Mouse (Mus musculus) right cerebral cortex, postnatal 14 days (tissue): ENCODE results near the gene Simc1.
"Not testable (repeated sequence)": the region's sequence is repeated elsewhere in the genome, so short reads cannot be mapped to it uniquely, and the experiment has no call there.

ENCODE experiments used
- DNase-seq: peaks from one replicate; pipeline ENCODE4 v3.0.0; 2022

Gene Simc1

GRCm38 (mm10) chr13:54503604-54504521, at the start of gene Simc1:
TSS of gene Simc1 (plus strand) at chr13:54503779.
- DNase-seq = peak; percentile 59

DNA sequence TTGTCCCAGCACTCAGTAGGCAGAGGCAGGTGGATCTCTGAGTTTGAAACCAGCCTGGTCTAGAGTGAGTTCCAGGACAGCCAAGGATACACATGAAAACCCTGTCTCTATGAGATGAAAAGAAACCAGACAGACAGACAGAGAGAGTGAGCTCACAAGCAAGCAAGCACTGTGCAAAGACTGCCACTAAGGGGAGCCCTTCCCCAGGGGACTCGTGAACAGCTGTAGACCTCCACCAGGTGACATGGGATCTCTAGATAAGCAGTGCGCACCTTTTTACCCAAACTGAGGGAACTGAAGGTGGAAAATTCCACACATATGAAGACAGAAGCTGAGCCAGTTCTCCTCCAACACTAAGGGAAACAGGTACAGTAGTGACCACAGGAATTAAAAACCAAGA, 46.5 kb upstream of the Simc1 start:
- peak; percentile 31 for DNase-seq

DNA sequence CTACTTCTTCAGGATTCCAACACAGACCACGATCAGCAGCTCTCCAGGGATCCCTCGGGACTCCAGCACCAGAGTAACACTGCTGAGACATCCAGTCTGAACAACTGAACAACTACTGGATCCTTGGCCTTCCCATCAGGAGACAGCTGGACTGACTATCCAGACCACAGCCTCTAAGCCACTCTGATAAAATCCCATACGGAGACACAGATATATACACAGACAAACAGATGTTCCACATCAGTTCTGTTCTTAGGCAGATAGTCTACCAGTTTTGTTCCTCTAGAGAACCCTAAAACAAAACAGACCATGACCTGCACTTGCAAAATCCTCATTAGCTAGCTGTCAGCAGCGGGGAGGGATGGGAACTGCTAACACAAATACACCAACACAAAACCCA, 44.3 kb upstream of the Simc1 start:
- DNase-seq = no peak

- DNase-seq = peak; percentile 89
Measured at GRCm38 (mm10) chr13:54468098-54469011, 35.2 kb upstream of the Simc1 start, which contains the start of gene Thoc3. TSS of gene Thoc3 (minus strand) at chr13:54468849.

DNA sequence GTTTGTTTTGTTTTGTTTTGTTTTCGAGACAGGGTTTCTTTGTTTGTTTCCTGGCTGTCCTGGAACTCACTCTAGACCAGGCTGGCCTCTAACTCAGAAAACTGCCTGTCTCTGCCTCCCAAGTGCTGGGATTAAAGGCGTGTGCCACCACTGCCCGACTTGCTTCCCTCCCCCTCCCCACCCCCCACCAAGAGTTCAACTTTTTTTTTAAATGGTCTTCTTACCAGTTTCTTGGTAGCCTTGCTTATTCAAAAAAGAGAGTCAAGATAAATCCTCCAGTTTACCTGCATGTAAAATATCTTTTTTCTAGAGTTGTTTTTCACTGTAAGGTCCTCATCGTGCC, 34.6 kb upstream of the Simc1 start:
- DNase-seq = no peak

GRCm38 (mm10) chr13:54471967-54472366, 31.6 kb upstream of the Simc1 start:
- no peak for DNase-seq

DNA sequence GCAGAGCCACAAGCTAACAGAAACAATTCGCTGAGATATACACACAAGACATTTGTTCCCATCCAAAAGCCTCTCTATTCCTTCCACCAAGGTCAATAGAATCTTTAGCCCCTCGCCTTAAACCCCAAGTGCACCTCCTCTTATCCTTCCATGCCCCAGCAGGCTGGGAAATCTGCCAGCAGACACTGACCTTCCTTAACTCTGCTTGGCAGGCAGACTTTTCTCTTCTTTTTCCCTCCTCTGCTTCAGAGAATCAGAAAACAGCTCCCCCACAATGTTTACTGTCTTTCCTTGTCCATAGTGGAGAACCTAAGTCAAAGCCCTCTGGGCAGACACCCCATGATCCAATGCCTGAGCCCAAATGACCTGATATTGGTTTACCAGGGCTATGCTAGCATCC, 28.6 kb upstream of the Simc1 start:
- no peak for DNase-seq

DNA sequence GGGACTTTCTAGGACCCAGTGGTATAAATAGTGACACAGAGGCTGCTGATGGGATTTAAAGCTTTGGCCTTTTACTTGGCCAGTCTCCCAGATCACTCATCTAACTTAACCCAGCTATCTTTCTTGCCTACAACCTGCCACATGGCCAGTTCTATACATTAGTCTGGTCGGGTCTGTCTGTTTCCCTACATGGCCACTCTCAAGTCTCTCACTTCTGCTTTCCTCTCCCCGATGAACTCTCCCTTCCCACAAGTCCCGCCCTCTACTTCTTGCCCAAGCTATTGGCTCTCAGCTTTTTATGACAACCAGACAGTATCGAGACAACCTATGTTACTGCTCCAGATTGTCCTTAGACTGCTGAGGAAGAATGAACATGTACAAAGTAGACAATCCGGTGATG, 27.9 kb upstream of the Simc1 start:
- DNase-seq = no peak

- peak; percentile 16 for DNase-seq
Measured at GRCm38 (mm10) chr13:54479286-54479685, 24.3 kb upstream of the Simc1 start.

DNA sequence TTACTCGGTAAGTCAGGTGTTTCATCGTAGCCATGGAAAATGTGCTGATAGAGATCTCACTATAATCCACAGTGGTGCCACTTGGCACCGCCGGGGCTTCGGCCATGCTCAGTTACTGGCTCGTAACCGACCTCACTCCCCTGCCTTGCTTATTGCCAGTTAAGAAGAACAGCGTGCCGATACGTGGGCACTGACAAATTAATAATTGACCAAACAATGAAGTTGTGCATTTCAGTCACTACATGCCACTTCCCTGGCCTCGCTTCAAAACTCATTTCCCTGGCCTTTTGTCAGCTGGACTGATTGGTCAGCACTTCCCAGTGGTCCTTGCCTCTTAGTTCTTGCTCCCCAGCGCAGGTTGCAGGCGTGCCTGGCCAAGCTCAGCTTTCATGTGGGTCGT, 22.1 kb upstream of the Simc1 start:
- DNase-seq = no peak

DNA sequence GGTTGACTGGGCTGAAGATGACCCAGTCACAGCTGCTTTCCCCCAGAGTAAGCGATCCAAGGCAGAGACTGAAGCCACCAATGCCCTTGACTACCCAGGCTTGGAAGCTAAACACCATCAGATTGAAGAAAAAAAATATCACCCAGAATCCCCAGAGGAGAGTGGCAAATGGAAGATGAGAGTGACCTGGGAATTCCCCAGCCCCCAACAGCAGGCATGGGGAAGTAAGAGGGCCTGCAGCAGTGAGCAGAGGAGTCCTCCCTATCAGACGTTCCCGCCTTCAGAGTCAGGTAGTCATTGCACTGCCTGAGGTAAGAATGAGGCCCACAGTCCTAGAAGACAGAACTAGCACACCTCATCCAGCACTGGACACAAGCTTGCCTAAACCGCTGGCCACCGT, 13.2 kb upstream of the Simc1 start:
- no peak for DNase-seq

DNA sequence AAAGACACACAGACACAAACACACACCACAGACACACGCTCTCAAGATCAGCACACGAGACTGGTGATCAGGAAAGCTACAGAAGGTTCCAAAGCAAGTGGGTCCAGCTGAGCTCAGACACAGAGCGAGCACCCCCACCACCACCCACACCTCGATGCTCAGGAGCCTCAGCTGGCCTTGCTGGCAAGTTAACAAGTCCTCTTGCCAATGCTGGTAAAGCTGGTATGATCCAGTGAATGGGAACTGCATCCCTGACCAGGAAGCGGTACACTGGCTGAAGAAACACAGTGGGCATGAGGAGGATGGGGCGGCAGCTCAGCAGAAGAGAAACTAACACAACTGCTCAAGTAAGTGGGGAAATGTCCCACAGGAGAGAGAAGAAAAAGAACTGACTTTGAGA, 12.2 kb upstream of the Simc1 start:
- no peak for DNase-seq

DNA sequence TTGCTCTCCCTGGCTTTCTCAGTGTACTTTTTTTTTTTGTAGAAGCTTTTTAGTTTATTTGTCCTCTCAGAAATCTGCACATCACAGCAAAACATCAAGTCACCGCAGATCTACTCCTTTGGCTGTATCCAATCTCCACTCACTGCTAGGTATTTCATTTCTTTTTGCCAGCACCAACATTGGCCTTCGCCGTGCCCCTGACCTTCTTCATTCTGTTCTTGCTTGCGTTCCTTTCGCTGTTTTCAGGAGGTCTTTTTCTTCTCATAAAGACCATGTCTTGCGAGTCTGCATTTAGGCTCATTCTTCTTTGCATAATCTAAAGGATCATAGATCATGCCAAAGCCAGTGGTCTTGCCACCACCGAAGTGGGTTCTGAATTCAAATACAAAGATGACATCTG, 4.0 kb upstream of the Simc1 start:
- DNase-seq = not testable (repeated sequence)

- DNase-seq = no peak
Measured at GRCm38 (mm10) chr13:54501352-54501751, 2.2 kb upstream of the Simc1 start.

DNA sequence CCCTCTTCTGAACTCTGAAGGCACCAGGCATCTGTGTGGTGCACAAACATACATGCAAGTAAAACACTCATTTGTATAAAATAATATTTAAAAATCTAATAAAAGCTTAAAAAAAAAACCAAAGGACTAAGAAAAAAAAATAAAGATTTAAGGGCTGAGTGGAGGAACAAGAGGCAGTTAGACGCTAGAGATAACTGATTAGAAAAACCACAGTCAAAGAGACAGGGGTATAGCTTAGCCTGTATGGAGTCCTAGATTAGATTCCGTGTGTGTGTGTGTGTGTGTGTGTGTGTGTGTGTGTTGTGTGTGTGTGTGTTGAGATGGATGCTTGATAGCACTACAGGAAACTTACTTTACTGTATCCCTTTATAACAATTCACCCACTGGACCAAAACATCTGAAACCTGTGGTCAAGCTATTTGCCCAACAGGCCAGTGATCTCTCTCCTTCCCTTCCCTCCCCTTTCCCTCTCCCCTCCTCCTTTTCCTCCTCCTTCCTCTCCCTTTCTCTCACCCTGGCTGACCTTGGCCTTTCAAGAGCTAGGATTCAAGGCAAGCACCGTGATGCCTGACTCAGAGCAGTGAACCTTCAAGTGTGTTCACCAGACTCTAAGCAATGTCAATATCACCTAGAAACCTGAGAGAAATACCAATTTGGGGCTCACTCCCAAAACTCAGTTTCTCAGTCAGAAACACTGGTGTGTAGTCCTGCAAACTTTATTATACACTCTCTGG, 1.5 kb upstream of the Simc1 start:
- no peak for DNase-seq

GRCm38 (mm10) chr13:54503278-54503603, 338 bp upstream of the Simc1 start:
- DNase-seq = no peak

DNA sequence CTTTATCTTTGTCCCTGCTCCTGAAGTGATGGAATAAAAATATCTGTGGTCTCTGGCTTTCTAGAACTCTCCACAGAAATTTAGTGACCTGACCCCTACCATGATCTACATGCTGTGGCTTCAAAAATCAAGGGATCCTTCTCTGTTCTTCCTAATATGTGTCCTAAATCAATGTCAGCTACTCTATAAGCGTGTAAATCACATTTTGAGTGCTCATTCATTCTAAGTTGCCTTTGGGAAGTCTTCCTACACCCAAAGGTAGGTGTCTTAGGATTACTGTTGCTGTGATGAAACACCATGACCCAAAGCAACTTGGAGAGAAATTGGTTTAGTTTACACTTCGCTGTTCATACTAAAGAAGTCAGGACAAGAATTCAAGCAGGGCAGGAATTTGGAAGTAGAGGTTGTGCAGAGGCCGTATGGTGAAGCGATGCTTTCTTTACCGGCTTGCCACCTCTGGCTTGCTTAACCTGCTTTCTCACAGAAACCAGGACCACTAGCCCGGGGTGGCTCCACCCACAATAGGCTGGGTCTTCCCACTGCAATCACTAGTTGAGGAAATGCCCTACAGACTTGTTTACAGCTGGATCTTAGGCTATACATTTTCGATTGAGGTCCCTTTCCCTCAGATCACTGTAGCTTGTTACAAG, 1.2 kb downstream of the Simc1 start:
- no peak for DNase-seq

DNA sequence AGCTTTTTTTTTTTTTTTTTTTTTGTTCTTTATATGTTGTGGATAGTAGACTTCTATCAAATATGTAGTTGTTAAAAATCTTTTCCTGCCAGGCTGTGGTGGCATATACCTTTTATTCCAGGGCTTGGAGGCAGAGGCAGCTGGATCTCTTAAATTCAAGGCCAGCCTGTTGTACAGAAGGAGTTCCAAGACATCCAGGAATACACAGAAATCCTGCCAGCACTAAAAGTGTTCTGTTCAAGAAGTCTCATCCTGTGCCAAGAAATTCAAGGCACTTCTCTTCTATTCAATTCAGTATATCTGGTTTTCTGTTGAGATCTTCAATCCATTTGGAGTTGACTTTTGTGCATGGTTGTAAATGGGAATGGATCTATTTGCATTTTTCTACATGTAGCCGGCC, 2.3 kb downstream of the Simc1 start:
- no peak for DNase-seq

- no peak for DNase-seq
Measured at GRCm38 (mm10) chr13:54520221-54520620, 16.6 kb downstream of the Simc1 start.

- no peak for DNase-seq
Measured at GRCm38 (mm10) chr13:54521181-54521580, 17.6 kb downstream of the Simc1 start.

DNA sequence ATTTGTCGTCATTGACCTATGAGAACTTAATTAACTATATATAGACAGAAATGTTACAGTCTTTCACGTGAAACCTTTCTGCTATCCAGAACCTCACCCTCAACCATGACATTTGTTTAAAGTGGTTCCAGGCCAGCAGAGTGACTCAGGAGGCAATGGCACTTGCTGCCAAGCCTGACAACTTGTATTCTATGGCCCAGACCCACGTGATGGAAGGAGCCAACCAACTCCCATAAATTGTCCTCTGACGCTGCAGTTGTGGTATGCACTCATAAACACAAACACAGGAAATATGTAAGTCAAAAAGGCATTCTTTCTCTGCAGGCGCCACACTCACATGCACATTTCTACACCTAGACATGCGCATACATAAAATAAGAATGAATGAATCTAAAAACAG, 23.6 kb downstream of the Simc1 start:
- DNase-seq = no peak

GRCm38 (mm10) chr13:54532134-54532533, 28.6 kb downstream of the Simc1 start:
- no peak for DNase-seq

DNA sequence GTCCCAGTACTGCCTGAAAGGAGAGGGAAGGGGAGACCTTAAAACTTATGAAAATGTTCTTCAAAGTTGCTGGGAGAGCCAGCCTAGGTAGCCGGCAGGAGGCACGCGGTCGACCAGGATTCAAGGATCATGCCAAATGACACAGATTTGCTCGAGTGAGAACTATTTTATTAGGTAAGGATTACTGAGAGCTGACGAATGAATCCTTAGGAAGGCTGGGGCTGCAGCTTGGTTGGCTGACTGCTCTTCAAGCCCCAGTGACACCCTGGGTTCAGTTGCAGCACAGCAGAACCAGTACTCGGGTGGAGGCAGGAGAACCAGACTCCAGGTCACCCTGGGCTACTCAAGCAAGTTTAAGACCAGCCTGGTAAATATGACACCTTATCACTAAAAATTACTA, 44.5 kb downstream of the Simc1 start:
- no peak for DNase-seq
